Mouse (Mus musculus) MEL (cell line): Measurements from ENCODE around the gene Marf1. TPM values are rescaled to one million over a fixed set of nuclear protein-coding genes. Genes with fewer than 3 reads are reported as not detected.

Source experiments
- DNase-seq: peaks from one replicate; pipeline ENCODE4 v3.0.0; 2011; ENCODE audit warnings: low read depth, low spot score
- H3K27ac ChIP-seq: 2 replicates; pipeline ENCODE4 v1.5.1; 2012; ENCODE audit warnings: low read depth, mild to moderate bottlenecking, control low read depth, low read length, moderate library complexity; ENCODE audit not compliant: control insufficient read depth
- H3K27me3 ChIP-seq, 2 experiments: fragments of 150-350 bp in 1 of 2; sonication (generic) in 1 of 2; 2 replicates each; pipeline ENCODE4 v1.6.1; 2012; ENCODE audit warnings: low read length in 2 of 2, mild to moderate bottlenecking in 2 of 2, improper control_type of control experiment in 1 of 2, moderate library complexity in 1 of 2; ENCODE audit not compliant: insufficient read depth in 2 of 2, control insufficient read depth in 1 of 2
- H3K36me3 ChIP-seq, 2 experiments: 2 replicates each; pipeline ENCODE4 v1.6.1; 2012 to 2014; ENCODE audit warnings: low read length in 2 of 2, improper control_type of control experiment in 1 of 2, inconsistent platforms in 1 of 2, mild to moderate bottlenecking in 1 of 2; ENCODE audit not compliant: insufficient read depth in 2 of 2, control insufficient read depth in 1 of 2
- H3K4me1 ChIP-seq, 2 experiments: fragments of 150-350 bp in 1 of 2; sonication (generic) in 1 of 2; 2 replicates each; pipeline ENCODE4 v1.6.1; 2012; ENCODE audit warnings: low read length in 2 of 2, improper control_type of control experiment in 1 of 2, mild to moderate bottlenecking in 1 of 2; ENCODE audit not compliant: insufficient read depth in 2 of 2, control insufficient read depth in 1 of 2
- H3K4me3 ChIP-seq, 2 experiments: fragments of 150-350 bp in 1 of 2; sonication (generic) in 1 of 2; 2 replicates each; pipeline ENCODE4 v1.5.1; 2012; ENCODE audit warnings: low read depth in 2 of 2, low read length in 2 of 2, mild to moderate bottlenecking in 2 of 2, moderate library complexity in 2 of 2, control low read depth in 1 of 2, improper control_type of control experiment in 1 of 2; ENCODE audit not compliant: control insufficient read depth in 1 of 2, insufficient read depth in 1 of 2
- H3K79me2 ChIP-seq: 2 replicates; pipeline ENCODE4 v1.6.1; 2012; ENCODE audit warnings: mild to moderate bottlenecking, low read length, moderate library complexity; ENCODE audit not compliant: control insufficient read depth, poor library complexity, insufficient read depth
- H3K9ac ChIP-seq: 2 replicates; pipeline ENCODE4 v1.6.1; 2012; ENCODE audit warnings: low read depth, mild to moderate bottlenecking, control low read depth, low read length, moderate library complexity; ENCODE audit not compliant: control insufficient read depth, poor library complexity, severe bottlenecking
- H3K9me3 ChIP-seq: fragments of 150-350 bp; sonication (generic); replicated peaks from 2 replicates; pipeline ENCODE4 v1.6.1; 2012; ENCODE audit warnings: mild to moderate bottlenecking, low read length, improper control_type of control experiment, moderate library complexity; ENCODE audit not compliant: insufficient read depth
- BHLHE40 ChIP-seq: IDR thresholded peaks from 2 replicates; pipeline ENCODE4 v1.6.1; 2012; ENCODE audit warnings: low read depth, mild to moderate bottlenecking, inconsistent platforms, low read length, improper control_type of control experiment, borderline replicate concordance
- ELF1 ChIP-seq: IDR thresholded peaks from 2 replicates; pipeline ENCODE4 v1.6.1; 2014; ENCODE audit warnings: low read depth, mild to moderate bottlenecking, inconsistent platforms, low read length, improper control_type of control experiment, moderate library complexity
- EP300 ChIP-seq, 2 experiments: IDR thresholded peaks; 2 replicates each; pipeline ENCODE4 v1.6.1; 2011; ENCODE audit warnings: improper control_type of control experiment in 2 of 2, low read length in 2 of 2, low read depth in 1 of 2, mild to moderate bottlenecking in 1 of 2
- ETS1 ChIP-seq: IDR thresholded peaks from 2 replicates; pipeline ENCODE4 v1.6.1; 2012; ENCODE audit warnings: low read depth, mild to moderate bottlenecking, inconsistent platforms, low read length, improper control_type of control experiment, moderate library complexity
- GABPA ChIP-seq: IDR thresholded peaks from 2 replicates; pipeline ENCODE4 v1.6.1; 2012; ENCODE audit warnings: low read depth, mild to moderate bottlenecking, inconsistent platforms, low read length, improper control_type of control experiment, moderate library complexity
- GATA1 ChIP-seq: IDR thresholded peaks from 2 replicates; pipeline ENCODE4 v1.6.1; 2011; ENCODE audit warnings: low read depth, low read length, improper control_type of control experiment
- KAT2A ChIP-seq: conservative IDR thresholded peaks from 2 replicates; pipeline ENCODE4 v1.6.1; 2012; ENCODE audit warnings: low read depth, low read length, improper control_type of control experiment, inconsistent platforms
- MAX ChIP-seq: IDR thresholded peaks from 2 replicates; pipeline ENCODE4 v1.6.1; 2011; ENCODE audit warnings: low read length, improper control_type of control experiment
- MAZ ChIP-seq: IDR thresholded peaks from 2 replicates; pipeline ENCODE4 v1.6.1; 2012; ENCODE audit warnings: low read depth, mild to moderate bottlenecking, inconsistent platforms, low read length, improper control_type of control experiment
- MEF2A ChIP-seq: IDR thresholded peaks from 2 replicates; pipeline ENCODE4 v1.6.1; 2014; ENCODE audit warnings: low read depth, mild to moderate bottlenecking, inconsistent platforms, low read length, improper control_type of control experiment; ENCODE audit not compliant: poor library complexity, insufficient replicate concordance, severe bottlenecking; ENCODE audit errors: extremely low read depth
- MXI1 ChIP-seq: IDR thresholded peaks from 2 replicates; pipeline ENCODE4 v1.6.1; 2011; ENCODE audit warnings: mild to moderate bottlenecking, low read depth, low read length, improper control_type of control experiment
- MYB ChIP-seq: IDR thresholded peaks from 2 replicates; pipeline ENCODE4 v1.6.1; 2011; ENCODE audit warnings: mild to moderate bottlenecking, low read depth, low read length, improper control_type of control experiment
- NRF1 ChIP-seq: IDR thresholded peaks from 2 replicates; pipeline ENCODE4 v1.6.1; 2014; ENCODE audit warnings: low read depth, mild to moderate bottlenecking, inconsistent platforms, low read length, improper control_type of control experiment, moderate library complexity; ENCODE audit not compliant: poor library complexity, insufficient read depth, severe bottlenecking
- POLR2A ChIP-seq, 2 experiments: IDR thresholded peaks; 2 replicates each; pipeline ENCODE4 v1.6.1; 2011 to 2012; ENCODE audit warnings: low read length in 2 of 2, mild to moderate bottlenecking in 2 of 2, control low read depth in 1 of 2, improper control_type of control experiment in 1 of 2, low read depth in 1 of 2, moderate library complexity in 1 of 2; ENCODE audit not compliant: control insufficient read depth in 1 of 2, insufficient read depth in 1 of 2, poor library complexity in 1 of 2
- RCOR1 ChIP-seq: IDR thresholded peaks from 2 replicates; pipeline ENCODE4 v1.6.1; 2012; ENCODE audit warnings: low read depth, mild to moderate bottlenecking, inconsistent platforms, low read length, improper control_type of control experiment
- SIN3A ChIP-seq: IDR thresholded peaks from 2 replicates; pipeline ENCODE4 v1.6.1; 2012; ENCODE audit warnings: low read length, improper control_type of control experiment, inconsistent platforms
- TAL1 ChIP-seq: IDR thresholded peaks from 2 replicates; pipeline ENCODE4 v1.6.1; 2012; ENCODE audit warnings: mild to moderate bottlenecking, inconsistent platforms, low read length, moderate library complexity, mixed read lengths
- TBP ChIP-seq: IDR thresholded peaks from 2 replicates; pipeline ENCODE4 v1.8.0; 2011; ENCODE audit warnings: low read depth, low read length, improper control_type of control experiment
- TCF12 ChIP-seq: IDR thresholded peaks from 2 replicates; pipeline ENCODE4 v1.6.1; 2014; ENCODE audit warnings: low read depth, mild to moderate bottlenecking, inconsistent platforms, low read length, improper control_type of control experiment, moderate library complexity
- ZMIZ1 ChIP-seq: IDR thresholded peaks from 2 replicates; pipeline ENCODE4 v1.6.1; 2012; ENCODE audit warnings: low read depth, mild to moderate bottlenecking, inconsistent platforms, low read length, improper control_type of control experiment, moderate library complexity
- ZNF384 ChIP-seq: IDR thresholded peaks from 2 replicates; pipeline ENCODE4 v1.6.1; 2012; ENCODE audit warnings: low read depth, mild to moderate bottlenecking, inconsistent platforms, low read length, improper control_type of control experiment
- polyA plus RNA-seq, 2 experiments: library from polyadenylated mRNA; stranded (reverse) in 1 of 2; unstranded in 1 of 2; fragments of >175 nt in 1 of 2; fragments of >200 nt in 1 of 2; gene quantifications; 2 replicates each; pipeline versions ENCODE4 v1.2.1 to v1.2.4; 2012; ENCODE audit warnings: low replicate concordance in 2 of 2, low read depth in 1 of 2; ENCODE audit not compliant: insufficient read length in 2 of 2, insufficient read depth in 1 of 2, missing spikeins in 1 of 2
- total RNA-seq: library from RNA; depleted of rRNA; stranded (reverse); fragments of 300-350 nt; gene quantifications from 2 replicates; pipeline ENCODE4 v1.2.3, GENCODE M21; 2012

Marf1 gene
- total and polyA plus RNA-seq, 3 experiments, result 8.7 to 16.2 TPM; not detected in 1

GRCm38 (mm10) chr16:14195427-14195826 is 32.3 kb upstream of the Marf1 start (continued):
- TF ChIP-seq MEF2A (no peak), TAL1 (no peak), BHLHE40 (no peak), TCF12 (no peak), ZMIZ1 (no peak), POLR2A (IDR thresholded peaks at IDR 0.05; ENCODE audit: control insufficient read depth in 1 of 2, insufficient read depth in 1 of 2, low read depth in 1 of 2, low read length in 2 of 2, poor library complexity in 1 of 2) (no peak), GATA1 (no peak), MYB (no peak), SIN3A (no peak), KAT2A (no peak), MXI1 (no peak)

GRCm38 (mm10) chr16:14194164-14194950 is 31.2 kb upstream of the Marf1 start:
- DNase-seq, result no peak
- Histone ChIP-seq H3K4me3 (no peak overlapping the region), H3K79me2 (no peaks in the 10 kb centered on the region), H3K27ac (no peak overlapping the region), H3K27me3 (no peaks in the 10 kb centered on the region), H3K36me3 (peaks cover 0 to 3% of the 10 kb centered on the region in 2 experiments; a peak in 1 of 4 replicates), H3K9me3 (no peaks in the 10 kb centered on the region), H3K4me1 (no peaks in the 10 kb centered on the region), H3K9ac (no peak overlapping the region)
- TF ChIP-seq BHLHE40 (no peak), MAX (no peak), ZNF384 (no peak)

GRCm38 (mm10) chr16:14185516-14185915 is 22.4 kb upstream of the Marf1 start:
- peaks cover 0 to 7% of the 10 kb centered on the region in 2 experiments; a peak in 1 of 4 replicates for H3K36me3 ChIP-seq
- no peak overlapping the region for H3K4me3 ChIP-seq
- no peaks in the 10 kb centered on the region for H3K4me1 ChIP-seq
- H3K27ac ChIP-seq, result no peak overlapping the region
- H3K79me2 ChIP-seq, result no peaks in the 10 kb centered on the region
- no peaks in the 10 kb centered on the region for H3K27me3 ChIP-seq
- H3K9ac ChIP-seq, result no peak overlapping the region
- no peak for DNase-seq
- no peaks in the 10 kb centered on the region for H3K9me3 ChIP-seq
- no peak for TF ChIP-seq ZNF384
- no peak for TF ChIP-seq POLR2A (IDR thresholded peaks at IDR 0.05; ENCODE audit: control insufficient read depth in 1 of 2, insufficient read depth in 1 of 2, low read depth in 1 of 2, low read length in 2 of 2, poor library complexity in 1 of 2)
- no peak for TF ChIP-seq NRF1
- no peak for TF ChIP-seq TBP
- TF ChIP-seq BHLHE40, result no peak
- TF ChIP-seq MAX, result no peak
- no peak for TF ChIP-seq RCOR1
- TF ChIP-seq ELF1, result no peak
- no peak for TF ChIP-seq EP300 (IDR thresholded peaks at IDR 0.05; ENCODE audit: low read depth in 1 of 2, low read length in 2 of 2)
- TF ChIP-seq GABPA, result no peak
- TF ChIP-seq ETS1, result no peak
- no peak for TF ChIP-seq MAZ
